Mouse (Mus musculus) MEL-GATA-1-ER (cell line): ENCODE results near the gene Olfr535.
"Not testable (repeated sequence)": the region's sequence is repeated elsewhere in the genome, so short reads cannot be mapped to it uniquely, and the experiment has no call there.

ENCODE experiments used
- DNase-seq: peaks from one replicate; pipeline ENCODE4 v3.0.0-alpha.2; 2012; ENCODE audit warnings: low read depth; ENCODE audit errors: extremely low read depth

Olfr535 gene

DNA sequence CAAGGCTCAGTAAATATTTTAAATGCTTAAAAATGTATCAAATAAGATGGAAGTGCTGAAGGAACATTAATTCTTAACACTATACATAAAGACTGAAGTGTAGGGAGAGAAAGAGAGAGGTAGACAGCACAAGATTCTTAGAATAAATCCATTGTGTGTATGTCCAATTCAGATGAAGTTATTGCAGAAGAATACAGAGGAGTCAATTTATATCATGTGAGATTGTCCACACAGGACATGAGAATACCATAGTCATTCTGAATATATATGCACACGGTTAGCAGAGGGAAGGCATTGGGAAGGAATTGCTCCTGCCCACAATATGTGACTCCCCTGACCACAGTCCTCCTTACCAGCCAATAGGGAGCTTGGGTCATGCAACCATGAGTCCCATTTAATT lies at the start of gene Olfr535:
Gene Olfr535, plus strand, starts transcription at position 301 of the 400 bp plus-strand sequence.
- no peak for DNase-seq

- DNase-seq, result no peak
These were observed 40.9 kb upstream of the Olfr535 start for GRCm38 (mm10) chr7:140443141-140443540.

DNA sequence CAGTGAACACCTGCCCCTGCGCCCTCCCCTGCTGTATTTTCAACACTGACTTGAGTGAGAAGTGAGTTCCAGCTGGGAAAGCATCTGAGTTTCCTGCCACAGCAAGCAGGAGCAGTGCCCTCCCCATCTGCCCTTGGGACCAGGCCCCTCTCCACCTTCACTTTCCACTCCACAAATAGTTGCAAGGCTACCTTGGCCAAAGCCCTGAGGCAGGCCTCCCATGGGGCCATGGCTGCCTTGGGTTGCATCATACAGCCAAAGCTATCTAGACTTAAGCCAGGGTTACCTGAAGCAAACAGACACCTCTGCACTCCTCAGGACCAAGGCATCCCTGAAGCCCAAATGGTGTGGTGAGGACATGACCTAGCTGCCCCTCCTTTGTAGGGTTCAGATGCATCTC lies 20.9 kb upstream of the Olfr535 start, which contains the start of gene Olfr533:
Gene Olfr533, plus strand, starts transcription at position 301 of the 400 bp plus-strand sequence.
- not testable (repeated sequence) for DNase-seq

- no peak for DNase-seq
These were observed 6.1 kb upstream of the Olfr535 start for GRCm38 (mm10) chr7:140477886-140478285.

GRCm38 (mm10) chr7:140478733-140479132 lies 5.3 kb upstream of the Olfr535 start:
- DNase-seq, result no peak

DNA sequence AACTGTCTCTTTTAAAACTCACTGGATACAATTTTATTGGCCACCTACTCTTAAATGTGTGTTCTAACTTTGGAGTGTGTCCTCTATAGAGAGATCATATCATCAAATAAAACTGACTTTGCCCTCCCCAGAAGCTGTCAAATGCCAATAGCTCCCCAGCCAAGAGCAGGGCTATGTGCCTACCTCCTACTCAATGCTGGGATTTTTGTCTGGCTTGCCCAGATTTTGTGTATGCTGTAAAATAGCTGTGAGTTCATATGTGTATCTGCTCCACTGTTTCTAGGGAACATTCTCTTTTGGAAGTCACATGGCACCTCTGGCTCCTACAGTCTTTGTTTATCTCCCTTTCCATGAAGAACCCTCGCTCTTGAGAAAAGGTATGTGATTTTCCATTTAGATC lies 5.0 kb downstream of the Olfr535 start:
- no peak for DNase-seq

DNA sequence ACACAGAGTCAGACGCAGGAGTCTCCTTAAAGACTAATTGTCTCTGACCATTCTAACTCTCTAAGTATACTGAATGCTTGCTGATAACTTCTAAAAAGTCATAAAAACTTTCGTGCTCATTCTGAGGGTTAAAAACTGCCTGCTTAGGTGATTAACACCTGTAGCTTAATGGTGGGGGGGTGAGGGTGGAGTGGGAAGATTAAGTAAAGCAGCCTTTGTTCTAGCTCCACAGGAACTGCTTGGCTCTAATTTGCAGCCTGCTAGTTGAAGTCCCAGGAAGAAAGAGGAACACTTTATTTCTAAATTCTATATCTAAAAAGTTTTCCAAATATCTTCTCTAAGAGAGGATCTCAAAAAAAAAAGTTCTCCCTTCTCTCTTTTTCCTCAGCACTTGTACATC lies 10.2 kb downstream of the Olfr535 start:
- no peak for DNase-seq

DNA sequence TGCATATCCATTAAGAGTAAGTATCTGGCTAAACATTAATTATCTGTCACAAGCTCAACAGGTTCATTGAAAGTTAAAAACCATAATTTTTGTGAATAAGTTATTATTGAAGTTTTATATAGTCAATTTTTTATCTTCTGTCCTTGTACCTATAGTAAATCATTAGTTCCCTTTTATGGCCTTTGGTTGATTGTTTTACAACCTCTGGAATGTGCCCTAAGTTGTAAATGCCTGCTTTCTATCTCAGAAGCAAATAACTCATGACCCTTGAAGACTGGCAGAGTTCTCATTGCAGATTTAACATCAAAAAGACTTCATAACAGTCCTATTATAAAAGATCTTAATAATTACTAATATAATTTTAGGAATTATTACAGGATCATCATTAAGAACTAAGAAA lies 10.7 kb downstream of the Olfr535 start:
- DNase-seq, result no peak

- not testable (repeated sequence) for DNase-seq
These were observed 23.5 kb downstream of the Olfr535 start, which contains the start of gene Olfr536 for GRCm38 (mm10) chr7:140507346-140508021. Gene Olfr536, minus strand, starts transcription at chr7:140507396.

- DNase-seq, result no peak
These were observed 55.7 kb downstream of the Olfr535 start for GRCm38 (mm10) chr7:140539746-140540145.
